Mouse (Mus musculus): ENCODE results near the gene Tmem108. TPM values are rescaled to one million over a fixed set of nuclear protein-coding genes. Genes with fewer than 3 reads are reported as not detected.

Tmem108 gene
- polyA plus RNA-seq, 1 experiment from 2014 or later, result 4.6 TPM

- ATAC-seq, result peak; percentile 36; the same call in 1 of the 2 replicates
- 38% methylated on average over 7 of the region's 7 CpGs for WGBS (ENCODE audit: insufficient replicate concordance)
- Histone ChIP-seq H3K4me1 (peaks cover 3% of the 10 kb centered on the region; the same call in 1 of the 2 replicates), H3K27me3 (replicated peaks) (no peaks in the 10 kb centered on the region; the same call in 1 of the 2 replicates), H3K27ac (no peak overlapping the region), H3K9ac (no peak overlapping the region), H3K9me3 (replicated peaks) (no peaks in the 10 kb centered on the region), H3K36me3 (no peaks in the 10 kb centered on the region), H3K4me2 (no peak overlapping the region), H3K4me3 (no peak overlapping the region)
Observed at GRCm38 (mm10) chr9:103494346-103495020, 267.2 kb downstream of the Tmem108 start.

- WGBS (ENCODE audit: insufficient replicate concordance), result 72% methylated on average over 8 of the region's 8 CpGs
- H3K36me3 ChIP-seq, result no peaks in the 10 kb centered on the region
- H3K27me3 ChIP-seq (replicated peaks), result peaks cover 2% of the 10 kb centered on the region; the same call in 1 of the 2 replicates
- H3K9me3 ChIP-seq (replicated peaks), result no peaks in the 10 kb centered on the region
- H3K4me2 ChIP-seq, result no peak overlapping the region
- no peak overlapping the region for H3K9ac ChIP-seq
- no peak overlapping the region for H3K4me3 ChIP-seq
- H3K4me1 ChIP-seq, result 0 out of 2 replicates have a peak, but pooled peaks cover 6% of the 10 kb centered on the region
- no peak overlapping the region for H3K27ac ChIP-seq
- no peak for ATAC-seq
Observed at GRCm38 (mm10) chr9:103491985-103492384, 269.7 kb downstream of the Tmem108 start.

DNA sequence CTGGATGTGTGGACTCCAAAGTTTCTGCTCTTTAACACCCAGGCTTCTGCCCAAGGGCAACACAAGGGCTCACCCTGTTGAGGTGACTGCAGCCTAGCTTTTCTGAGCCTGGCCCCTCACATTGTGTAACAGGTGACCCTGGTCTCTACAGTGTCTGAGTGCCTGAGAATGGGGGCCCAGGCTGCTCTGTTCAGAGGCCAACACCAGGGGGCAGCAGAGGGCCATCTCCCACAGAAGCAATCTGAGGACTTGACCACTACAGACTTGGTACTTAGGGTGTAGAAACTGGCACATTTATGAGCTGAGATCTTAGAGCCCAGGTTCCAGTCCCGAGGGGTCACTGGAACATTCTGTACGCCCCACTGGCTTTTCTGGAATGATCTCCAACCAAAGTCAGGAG is 271.2 kb downstream of the Tmem108 start:
- Histone ChIP-seq H3K27ac (no peak overlapping the region), H3K4me3 (no peak overlapping the region), H3K27me3 (replicated peaks) (peaks cover 6% of the 10 kb centered on the region; the same call in 1 of the 2 replicates), H3K4me2 (no peak overlapping the region), H3K4me1 (peaks cover 20% of the 10 kb centered on the region; the same call in 1 of the 2 replicates), H3K9me3 (replicated peaks) (no peaks in the 10 kb centered on the region), H3K36me3 (no peaks in the 10 kb centered on the region), H3K9ac (no peak overlapping the region)
- ATAC-seq, result no peak
- WGBS (ENCODE audit: insufficient replicate concordance), result 14% methylated on average over 2 of the region's 2 CpGs

- Histone ChIP-seq H3K4me2 (no peak overlapping the region), H3K4me3 (no peak overlapping the region), H3K27ac (no peak overlapping the region), H3K9me3 (replicated peaks) (no peaks in the 10 kb centered on the region), H3K27me3 (replicated peaks) (peaks cover 6% of the 10 kb centered on the region), H3K4me1 (peaks cover 25% of the 10 kb centered on the region; the same call in 1 of the 2 replicates), H3K9ac (no peak overlapping the region), H3K36me3 (no peaks in the 10 kb centered on the region)
- no peak for ATAC-seq
- 44% methylated on average over 4 of the region's 4 CpGs for WGBS (ENCODE audit: insufficient replicate concordance)
Observed at GRCm38 (mm10) chr9:103489883-103490282, 271.8 kb downstream of the Tmem108 start.

- H3K9me3 ChIP-seq (replicated peaks), result no peaks in the 10 kb centered on the region
- no peaks in the 10 kb centered on the region for H3K36me3 ChIP-seq
- H3K4me3 ChIP-seq, result no peak overlapping the region
- peaks cover 25% of the 10 kb centered on the region; the same call in 1 of the 2 replicates for H3K4me1 ChIP-seq
- 47% methylated on average over 7 of the region's 7 CpGs for WGBS (ENCODE audit: insufficient replicate concordance)
- H3K9ac ChIP-seq, result no peak overlapping the region
- no peak for ATAC-seq
- no peak overlapping the region for H3K27ac ChIP-seq
- no peak overlapping the region for H3K4me2 ChIP-seq
- peaks cover 6% of the 10 kb centered on the region for H3K27me3 ChIP-seq (replicated peaks)
Observed at GRCm38 (mm10) chr9:103489096-103489495, 272.5 kb downstream of the Tmem108 start.

GRCm38 (mm10) chr9:103486262-103486661 is 275.4 kb downstream of the Tmem108 start:
- H3K4me1 ChIP-seq, result peaks cover 25% of the 10 kb centered on the region; the same call in 1 of the 2 replicates
- no peaks in the 10 kb centered on the region for H3K9me3 ChIP-seq (replicated peaks)
- H3K4me3 ChIP-seq, result no peak overlapping the region
- no peak for ATAC-seq
- peaks cover 6% of the 10 kb centered on the region; the same call in 1 of the 2 replicates for H3K27me3 ChIP-seq (replicated peaks)
- H3K36me3 ChIP-seq, result no peaks in the 10 kb centered on the region
- 54% methylated on average over 6 of the region's 6 CpGs for WGBS (ENCODE audit: insufficient replicate concordance)
- H3K9ac ChIP-seq, result no peak overlapping the region
- no peak overlapping the region for H3K4me2 ChIP-seq
- no peak overlapping the region for H3K27ac ChIP-seq

GRCm38 (mm10) chr9:103485606-103486005 is 276.0 kb downstream of the Tmem108 start:
- Histone ChIP-seq H3K36me3 (no peaks in the 10 kb centered on the region), H3K4me2 (no peak overlapping the region), H3K9me3 (replicated peaks) (no peaks in the 10 kb centered on the region), H3K27ac (no peak overlapping the region), H3K4me1 (peaks cover 31% of the 10 kb centered on the region), H3K4me3 (no peak overlapping the region), H3K9ac (no peak overlapping the region), H3K27me3 (replicated peaks) (peaks cover 6% of the 10 kb centered on the region; the same call in 1 of the 2 replicates)
- 13% methylated on average over 8 of the region's 8 CpGs for WGBS (ENCODE audit: insufficient replicate concordance)
- ATAC-seq, result no peak

DNA sequence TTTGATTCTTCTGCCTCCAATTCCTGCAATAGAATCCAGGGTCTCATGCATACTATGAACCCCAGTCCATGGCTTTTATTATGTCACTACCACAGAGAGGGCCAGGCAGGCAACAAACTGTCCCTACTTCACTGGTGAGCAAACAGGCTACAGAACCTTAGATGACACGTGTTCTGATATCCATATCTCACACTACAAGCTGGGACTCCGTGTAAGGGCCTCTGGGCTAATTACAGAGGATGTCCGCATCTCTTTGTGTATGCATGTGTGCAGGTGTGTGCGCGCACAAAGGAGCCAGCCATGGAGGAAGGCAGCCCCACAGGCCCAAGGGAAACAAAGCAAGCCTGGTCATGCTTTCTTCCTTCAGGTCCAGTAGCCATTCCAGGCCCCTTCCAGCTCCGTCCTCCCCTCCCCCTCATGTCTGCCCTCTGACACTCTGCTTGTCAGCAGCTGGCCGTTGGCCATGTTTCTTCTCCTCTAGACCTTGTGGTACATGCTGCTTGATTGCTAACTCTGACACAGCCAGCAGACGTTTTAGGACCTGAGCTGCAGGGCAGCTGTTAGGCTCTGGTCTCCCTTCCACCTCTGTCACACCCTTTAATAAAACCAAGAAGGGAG is 280.9 kb downstream of the Tmem108 start:
- no peak overlapping the region for H3K4me2 ChIP-seq
- no peaks in the 10 kb centered on the region for H3K36me3 ChIP-seq
- no peaks in the 10 kb centered on the region; the same call in 1 of the 2 replicates for H3K27me3 ChIP-seq (replicated peaks)
- ATAC-seq, result no peak
- 54% methylated on average over 8 of the region's 8 CpGs for WGBS (ENCODE audit: insufficient replicate concordance)
- no peak overlapping the region for H3K4me3 ChIP-seq
- H3K9ac ChIP-seq, result no peak overlapping the region
- no peak overlapping the region for H3K27ac ChIP-seq
- no peaks in the 10 kb centered on the region for H3K9me3 ChIP-seq (replicated peaks)
- H3K4me1 ChIP-seq, result peaks cover 14% of the 10 kb centered on the region

DNA sequence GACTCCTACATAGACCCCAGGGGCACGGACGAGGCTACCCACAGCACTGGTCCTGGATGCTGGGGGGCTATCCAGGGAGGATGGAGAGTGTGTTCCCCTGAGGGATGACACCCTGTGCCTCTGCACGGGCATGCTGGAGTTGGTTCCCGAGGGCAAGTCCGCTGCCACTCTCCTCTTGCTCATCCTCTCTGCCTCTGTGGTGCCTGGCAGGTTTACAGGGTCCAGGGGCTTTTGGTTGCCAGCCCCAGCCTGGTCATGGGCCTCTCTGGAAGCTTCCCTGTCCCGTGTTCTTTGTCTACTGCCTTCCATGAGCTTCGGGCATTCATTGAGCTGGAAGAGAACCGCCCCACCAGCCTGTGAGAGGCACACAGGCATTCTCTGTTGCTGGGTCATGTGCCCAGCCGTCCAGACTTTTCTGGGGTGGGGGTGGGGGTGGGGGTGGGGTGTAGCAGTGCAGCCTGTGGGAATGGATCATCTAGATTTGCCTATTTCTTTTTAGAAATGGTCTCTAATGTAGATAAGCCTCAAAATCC is 281.5 kb downstream of the Tmem108 start, which contains the start of gene Bfsp2:
TSS of gene Bfsp2 (minus strand) at position 377 of the 533 bp plus-strand sequence.
- Histone ChIP-seq H3K27ac (no peak within 1 kb of the TSS), H3K4me2 (no peak within 1 kb of the TSS), H3K9me3 (replicated peaks) (no peaks in the 10 kb centered on the region), H3K4me1 (peaks cover 8% of the 10 kb centered on the region), H3K4me3 (no peak within 1 kb of the TSS), H3K27me3 (replicated peaks) (no peaks in the 10 kb centered on the region; the same call in 1 of the 2 replicates), H3K9ac (no peak within 1 kb of the TSS), H3K36me3 (no peaks in the 10 kb centered on the region)
- WGBS (ENCODE audit: insufficient replicate concordance), result 76% methylated on average over 9 of the region's 9 CpGs
- no peak for ATAC-seq

DNA sequence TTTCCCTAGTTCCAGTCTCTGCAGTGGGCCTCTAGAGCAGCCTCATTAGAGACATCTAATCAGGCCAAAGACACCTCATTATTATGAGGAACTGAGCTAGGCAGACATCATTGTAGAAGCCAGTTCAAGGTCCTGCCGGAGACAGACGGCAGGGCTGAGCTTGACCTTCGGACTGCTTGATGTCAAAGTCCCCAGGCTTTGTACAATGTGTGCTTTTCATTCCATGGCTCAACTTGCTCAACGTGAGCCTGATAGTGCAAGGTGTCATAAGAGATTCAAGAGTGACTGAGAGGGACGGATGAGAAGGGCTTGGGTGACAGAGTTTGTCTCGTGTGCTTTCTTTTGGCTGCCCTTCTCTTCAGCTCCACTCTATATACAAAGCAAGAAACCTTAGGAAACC is 286.2 kb downstream of the Tmem108 start:
- Histone ChIP-seq H3K4me3 (no peak overlapping the region), H3K9me3 (replicated peaks) (no peaks in the 10 kb centered on the region), H3K27ac (no peak overlapping the region), H3K9ac (no peak overlapping the region), H3K4me2 (no peak overlapping the region), H3K27me3 (replicated peaks) (no peaks in the 10 kb centered on the region), H3K36me3 (no peaks in the 10 kb centered on the region), H3K4me1 (peaks cover 11% of the 10 kb centered on the region)
- 52% methylated on average over 6 of the region's 6 CpGs for WGBS (ENCODE audit: insufficient replicate concordance)
- peak; percentile 22; the same call in 1 of the 2 replicates for ATAC-seq

GRCm38 (mm10) chr9:103473915-103474688 is 287.5 kb downstream of the Tmem108 start:
- Histone ChIP-seq H3K4me1 (peaks cover 11% of the 10 kb centered on the region), H3K9me3 (replicated peaks) (no peaks in the 10 kb centered on the region), H3K4me2 (peak overlapping the region; percentile 36), H3K4me3 (no peak overlapping the region), H3K36me3 (no peaks in the 10 kb centered on the region), H3K27me3 (replicated peaks) (no peaks in the 10 kb centered on the region), H3K9ac (no peak overlapping the region), H3K27ac (0 out of 2 replicates have a peak overlapping the region, but pooled peaks have one; percentile 7)
- WGBS (ENCODE audit: insufficient replicate concordance), result 13% methylated on average over 13 of the region's 13 CpGs
- ATAC-seq, result no peak
